Mouse (Mus musculus) yolk sac, embryonic 10.5 days (tissue): Measurements from ENCODE around the gene Il31.
A peak's percentile ranks its signal among the peaks of the same experiment; 100 is the strongest.
"Not testable (repeated sequence)": the region's sequence is repeated elsewhere in the genome, so short reads cannot be mapped to it uniquely, and the experiment has no call there.

Source experiments
- DNase-seq: peaks from one replicate; pipeline ENCODE4 v3.0.0-alpha.2; 2017; ENCODE audit warnings: low spot score

The Il31 gene

GRCm38 (mm10) chr5:123489112-123489785 is at the start of gene Il31, which contains the start of gene Lrrc43:
TSS of gene Il31 (minus strand) at chr5:123489489.
TSS of gene Lrrc43 (plus strand) at chr5:123489305.
- no peak for DNase-seq

GRCm38 (mm10) chr5:123533801-123534200 is 44.5 kb upstream of the Il31 start:
- DNase-seq, result no peak

GRCm38 (mm10) chr5:123530056-123530455 is 40.8 kb upstream of the Il31 start:
- no peak for DNase-seq

- no peak for DNase-seq
Measured at GRCm38 (mm10) chr5:123528641-123529040, 39.4 kb upstream of the Il31 start.

GRCm38 (mm10) chr5:123525916-123526495 is 36.7 kb upstream of the Il31 start:
- no peak for DNase-seq

- no peak for DNase-seq
Measured at GRCm38 (mm10) chr5:123525281-123525680, 36.0 kb upstream of the Il31 start, which contains the start of gene Gm49027. TSS of gene Gm49027 (minus strand) at chr5:123525488.

GRCm38 (mm10) chr5:123524393-123524750 is 35.1 kb upstream of the Il31 start:
- no peak for DNase-seq

- DNase-seq, result peak; percentile 98
Measured at GRCm38 (mm10) chr5:123523692-123524392, 34.6 kb upstream of the Il31 start, which contains the start of gene Diablo. TSS of gene Diablo (minus strand) at chr5:123524176.

- DNase-seq, result no peak
Measured at GRCm38 (mm10) chr5:123522166-123522565, 32.9 kb upstream of the Il31 start.

- DNase-seq, result no peak
Measured at GRCm38 (mm10) chr5:123521621-123522020, 32.3 kb upstream of the Il31 start.

- no peak for DNase-seq
Measured at GRCm38 (mm10) chr5:123520666-123521065, 31.4 kb upstream of the Il31 start.

- DNase-seq, result no peak
Measured at GRCm38 (mm10) chr5:123514871-123515270, 25.6 kb upstream of the Il31 start.

GRCm38 (mm10) chr5:123512102-123512501 is 22.8 kb upstream of the Il31 start:
- DNase-seq, result no peak

- DNase-seq, result not testable (repeated sequence)
Measured at GRCm38 (mm10) chr5:123511426-123511825, 22.1 kb upstream of the Il31 start.

- DNase-seq, result no peak
Measured at GRCm38 (mm10) chr5:123510160-123510559, 20.9 kb upstream of the Il31 start, which contains the start of gene B3gnt4. TSS of gene B3gnt4 (plus strand) at chr5:123510460.

- DNase-seq, result no peak
Measured at GRCm38 (mm10) chr5:123508921-123509320, 19.6 kb upstream of the Il31 start.

GRCm38 (mm10) chr5:123507936-123508723 is 18.8 kb upstream of the Il31 start:
- DNase-seq, result peak; percentile 86

GRCm38 (mm10) chr5:123501973-123502372 is 12.7 kb upstream of the Il31 start:
- DNase-seq, result no peak

- DNase-seq, result no peak
Measured at GRCm38 (mm10) chr5:123499717-123500116, 10.4 kb upstream of the Il31 start.

GRCm38 (mm10) chr5:123489935-123490334 is 646 bp upstream of the Il31 start:
- no peak for DNase-seq

- no peak for DNase-seq
Measured at GRCm38 (mm10) chr5:123487659-123488395, 1.5 kb downstream of the Il31 start.
